Mouse (Mus musculus): ENCODE data around the gene Nmt2.

The Nmt2 gene

GRCm38 (mm10) chr2:3327351-3327750 is 43.3 kb downstream of the Nmt2 start:
- peak; percentile 52 for DNase-seq (ENCODE audit: low spot score)

DNA sequence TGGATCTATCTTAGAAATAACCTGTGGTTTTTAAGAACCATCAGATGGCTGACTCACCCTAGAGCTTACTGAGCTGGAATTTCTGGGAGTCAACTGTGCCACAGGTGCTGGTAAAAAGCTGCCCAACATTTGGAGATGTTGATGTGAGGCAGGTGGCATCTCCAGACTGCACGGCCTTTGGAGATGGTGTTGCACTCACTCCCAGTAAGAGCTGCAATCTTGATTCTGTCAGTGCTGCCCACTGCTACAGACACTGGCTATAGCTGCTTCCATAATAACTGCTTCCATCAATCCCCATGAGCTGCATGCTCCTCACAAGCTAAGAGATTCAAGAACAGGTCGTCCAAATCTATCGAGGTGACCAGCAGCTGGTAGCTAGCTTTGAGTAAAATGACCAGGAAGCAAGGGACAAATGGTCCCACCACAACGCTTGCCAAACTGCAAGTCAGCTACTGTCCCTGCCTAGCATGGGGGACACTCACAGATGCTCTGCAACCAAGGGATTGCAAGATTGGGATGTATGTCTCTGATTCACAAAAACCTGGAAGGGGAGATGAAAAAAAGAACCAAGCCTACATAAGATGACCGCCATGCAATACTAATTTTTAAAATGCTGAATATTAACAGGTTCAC is 47.2 kb downstream of the Nmt2 start:
- DNase-seq (ENCODE audit: low spot score), result no peak

DNA sequence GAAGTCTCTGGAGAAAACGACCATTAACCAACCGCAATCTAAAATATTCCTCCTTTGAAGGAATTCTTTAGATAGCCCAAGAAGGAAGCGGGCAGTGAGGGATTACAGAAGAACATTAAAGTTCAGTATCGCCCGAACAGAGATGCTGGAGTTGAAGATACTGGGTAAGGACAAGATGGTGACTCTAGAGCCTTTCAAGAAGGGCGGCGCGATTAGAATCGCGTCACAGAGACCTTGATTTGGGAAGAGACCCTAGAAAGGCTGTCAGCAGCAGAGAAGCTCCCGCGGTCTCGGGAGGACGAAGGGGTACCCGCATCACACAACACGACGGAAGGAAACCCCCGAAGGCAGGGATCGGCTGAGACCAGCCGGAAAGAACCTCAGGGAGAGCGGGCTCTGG is 48.0 kb downstream of the Nmt2 start:
- DNase-seq (ENCODE audit: low spot score), result peak; percentile 60

- DNase-seq (ENCODE audit: low spot score), result peak; percentile 99
Observed at GRCm38 (mm10) chr2:3332484-3333242, 48.7 kb downstream of the Nmt2 start, which contains the start of gene Rpp38. Rpp38 (minus strand) TSS chr2:3332643.

DNA sequence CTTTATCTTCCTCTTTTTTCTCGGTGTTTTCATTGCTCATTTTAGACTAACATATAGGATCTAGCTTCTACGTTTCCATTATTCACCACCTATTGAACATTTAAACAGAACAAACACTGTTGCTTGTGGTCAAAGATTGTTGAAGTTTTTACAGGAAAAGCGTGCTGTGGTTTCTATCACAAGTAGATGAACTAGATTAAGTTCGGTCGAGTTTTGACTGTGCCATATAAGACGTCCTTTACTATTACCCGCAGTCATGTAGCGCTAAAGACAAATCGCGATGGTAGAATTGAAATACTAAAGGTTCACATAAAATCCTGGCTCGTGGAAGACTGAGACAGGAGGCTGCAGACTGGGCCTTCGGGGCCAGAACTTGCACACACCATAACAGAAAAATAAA is 49.7 kb downstream of the Nmt2 start:
- DNase-seq (ENCODE audit: low spot score), result no peak

DNA sequence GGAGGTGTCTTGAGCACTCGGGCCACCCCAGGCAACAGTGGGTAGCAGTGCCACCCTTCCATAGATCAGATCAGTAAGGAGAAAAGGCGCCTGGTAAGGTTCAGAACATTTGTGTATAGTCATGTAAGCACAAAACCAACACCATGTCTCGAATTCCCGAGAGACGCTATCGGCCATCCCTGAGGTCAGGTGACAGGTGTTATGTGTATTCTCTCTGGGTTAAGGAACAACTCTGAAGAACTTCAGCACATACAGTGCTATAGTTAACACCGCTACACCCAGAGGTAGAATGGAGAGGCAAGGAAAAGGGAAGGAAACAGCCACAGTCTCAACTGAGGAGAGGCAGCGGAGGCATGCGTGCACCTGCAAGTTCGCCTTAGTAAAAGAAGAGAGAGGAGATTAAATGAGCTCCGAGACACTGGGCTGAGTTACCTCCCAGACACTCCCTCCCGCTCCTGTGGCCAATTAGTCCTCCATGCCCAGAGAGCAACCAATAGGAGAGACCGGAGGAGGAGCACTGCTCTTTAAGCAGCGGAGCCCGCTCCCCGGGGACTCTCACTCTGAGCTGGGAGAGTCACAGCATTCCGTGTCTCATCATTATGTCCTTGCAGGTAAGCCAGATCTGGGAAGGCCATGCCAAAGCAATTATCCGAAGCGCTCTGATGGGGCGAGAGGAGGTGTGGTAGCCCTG is 51.7 kb downstream of the Nmt2 start, which contains the start of gene Acbd7:
Acbd7 (plus strand) TSS at position 558 of the 691 bp plus-strand sequence.
- DNase-seq (ENCODE audit: low spot score), result peak; percentile 78

DNA sequence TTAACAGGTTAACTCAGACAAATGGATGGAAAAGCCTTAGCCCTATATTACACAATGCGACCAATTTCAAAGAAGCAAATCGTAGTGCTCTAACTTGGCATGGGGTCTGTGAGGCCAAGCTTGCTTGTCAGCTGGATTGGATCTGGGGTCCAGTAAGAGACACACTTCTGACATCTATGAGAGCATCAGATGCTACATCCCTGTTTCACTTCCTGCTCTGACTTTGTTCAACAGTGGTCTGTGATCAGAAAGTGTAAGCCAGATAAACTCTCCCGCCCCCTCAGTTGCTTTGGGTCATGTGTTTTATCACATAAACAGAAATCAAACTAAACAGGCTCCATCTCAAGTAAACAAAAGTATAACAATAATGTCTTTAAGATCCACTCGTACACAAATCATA is 64.4 kb downstream of the Nmt2 start:
- no peak for DNase-seq (ENCODE audit: low spot score)

DNA sequence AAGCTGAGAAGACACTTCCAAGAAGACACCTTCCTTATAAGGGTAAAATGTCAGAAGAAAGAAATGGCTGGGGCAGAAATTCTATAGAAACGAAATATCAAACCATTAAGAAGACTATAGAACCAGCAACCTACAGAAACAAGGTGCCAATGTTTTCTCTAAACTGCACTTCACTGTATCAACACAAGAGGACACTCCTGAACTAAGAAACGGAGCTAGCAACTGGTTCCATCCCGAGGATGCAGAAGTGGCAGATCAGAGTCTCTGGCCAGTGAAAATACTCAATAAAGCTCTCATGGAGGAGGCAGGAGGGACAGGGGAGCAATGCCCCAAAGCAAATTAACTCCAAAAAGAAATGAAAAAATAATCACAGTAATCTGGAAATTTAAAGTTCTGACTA is 64.9 kb downstream of the Nmt2 start:
- peak; percentile 64 for DNase-seq (ENCODE audit: low spot score)

DNA sequence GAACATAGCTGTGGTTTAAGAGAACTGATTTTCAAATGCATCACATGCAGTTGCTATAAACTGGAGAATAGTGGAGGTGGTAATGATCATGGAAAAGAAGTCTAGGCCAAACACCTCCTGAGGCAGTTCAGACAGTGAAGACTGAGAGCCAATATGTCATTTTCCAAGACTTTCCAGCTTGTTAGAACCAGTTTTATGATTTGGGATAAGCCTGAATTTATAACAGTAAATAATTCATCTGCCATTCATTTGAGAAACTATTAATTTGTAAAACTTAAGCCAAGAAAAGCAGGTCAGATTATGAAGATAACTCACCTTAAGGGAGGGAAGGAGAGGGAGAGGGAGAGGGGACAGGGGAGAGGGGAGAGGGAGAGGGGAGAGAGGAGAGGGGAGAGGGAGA is 69.1 kb downstream of the Nmt2 start:
- DNase-seq (ENCODE audit: low spot score), result no peak

DNA sequence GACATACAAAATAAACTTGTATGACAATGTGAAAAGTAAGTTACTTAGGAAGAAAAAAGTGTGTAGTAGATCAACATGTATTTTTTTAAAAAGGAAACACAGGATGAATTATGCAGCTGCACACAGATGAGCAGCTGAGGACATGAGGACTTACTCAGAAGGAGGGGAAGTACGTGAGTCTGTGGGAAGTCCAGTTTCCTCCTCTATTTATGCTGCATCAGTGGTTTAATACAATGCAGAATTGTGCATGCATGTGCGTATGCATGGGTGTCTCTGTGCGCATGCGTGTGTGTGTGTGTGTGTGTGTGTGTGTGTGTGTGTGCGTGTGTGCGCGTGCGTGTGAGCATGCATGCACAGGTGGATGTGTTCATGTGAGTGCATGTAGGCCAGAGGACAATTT is 71.8 kb downstream of the Nmt2 start:
- DNase-seq (ENCODE audit: low spot score), result no peak

- no peak for DNase-seq (ENCODE audit: low spot score)
Observed at GRCm38 (mm10) chr2:3356311-3356710, 72.3 kb downstream of the Nmt2 start.

- no peak for DNase-seq (ENCODE audit: low spot score)
Observed at GRCm38 (mm10) chr2:3357887-3358286, 73.9 kb downstream of the Nmt2 start.

DNA sequence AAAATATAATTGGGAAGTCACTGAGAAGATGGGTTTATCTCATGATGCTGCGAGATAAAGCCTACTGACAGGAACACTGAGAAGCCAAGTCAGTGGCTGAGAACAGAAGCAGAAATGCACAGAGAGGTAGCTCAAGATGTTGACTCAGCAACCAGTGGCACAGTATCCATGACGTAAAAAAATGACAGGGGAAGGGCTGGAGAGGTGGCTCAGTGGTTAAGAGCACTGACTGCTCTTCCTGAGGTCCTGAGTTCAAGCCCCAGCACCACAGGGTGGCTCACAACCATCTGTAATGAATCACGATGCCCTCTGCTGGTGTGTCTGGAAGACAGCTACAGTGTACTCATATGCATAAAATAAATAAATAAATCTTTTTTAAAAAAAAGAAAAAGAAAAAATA is 77.1 kb downstream of the Nmt2 start:
- DNase-seq (ENCODE audit: low spot score), result no peak

DNA sequence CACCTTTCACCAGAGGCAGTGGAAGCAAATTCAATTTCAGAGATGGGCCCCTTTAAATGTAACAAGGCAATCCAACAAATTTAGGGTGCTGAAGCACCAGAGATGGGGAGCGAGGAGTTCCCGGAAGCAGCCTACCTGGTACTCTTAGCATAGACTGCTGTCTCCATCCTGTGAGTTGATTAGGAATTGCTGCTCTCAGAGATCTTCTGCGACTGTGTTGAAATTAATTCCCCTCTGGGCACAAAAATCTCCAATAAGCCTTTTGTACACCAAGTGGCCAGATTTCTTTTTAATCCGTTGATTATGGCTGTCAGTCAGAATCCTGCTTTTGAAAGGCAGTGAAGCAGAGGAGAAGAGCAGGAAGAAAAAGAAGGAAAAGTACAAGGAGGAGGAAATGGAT is 81.1 kb downstream of the Nmt2 start:
- DNase-seq (ENCODE audit: low spot score), result no peak
